ENCODE assay signal across 27 mouse cellular contexts in genomic region chr3:143862531-143862930, GRCm38 (mm10).
DNase-seq lines count a peak whose midpoint lies in the region; ATAC-seq and TF ChIP-seq lines count a peak whose summit lies in the region.
"Had no signal": no experiment of that assay in that cellular context is flagged by ENCODE, and none has a peak within 500 bp of the region (broad histone marks: within the 10 kb centered on the region; RNA-seq: fewer than 3 reads in every experiment).

No protein-coding gene starts in this region.

- H3K4me2 ChIP-seq in intestine, embryonic 16.5 days (ENCODE audit: low read depth, low read length): no peak overlapping the region
- no peak overlapping the region for H3K4me2 ChIP-seq in intestine, embryonic 15.5 days (replicated peaks)
- no peak overlapping the region for H3K4me2 ChIP-seq in lung, embryonic 14.5 days
- H3K4me2 ChIP-seq in limb, embryonic 11.5 days (ENCODE audit: low read depth, severe bottlenecking): no peak overlapping the region
- H3K4me2 ChIP-seq in neural tube, embryonic 14.5 days (ENCODE audit: low read depth, low read length): no peak overlapping the region
- H3K4me2 ChIP-seq: embryonic facial prominence, embryonic 13.5 days; forebrain, embryonic 12.5 days; heart, embryonic 11.5 days; liver, embryonic 15.5 days had no signal

- no peak for TF ChIP-seq CTCF in lung, embryonic 14.5 days (IDR thresholded peaks at IDR 0.05; ENCODE audit: low read depth)

- H3K4me3 ChIP-seq in intestine, embryonic 16.5 days (ENCODE audit: low read length): no peak overlapping the region
- no peak overlapping the region for H3K4me3 ChIP-seq in intestine, embryonic 15.5 days (replicated peaks)
- no peak overlapping the region for H3K4me3 ChIP-seq in lung, embryonic 14.5 days (ENCODE audit: low read depth, low read length)
- no peak overlapping the region for H3K4me3 ChIP-seq in limb, embryonic 11.5 days (ENCODE audit: low read depth, low read length)
- no peak overlapping the region for H3K4me3 ChIP-seq in neural tube, embryonic 14.5 days (ENCODE audit: low read depth, low read length)
- H3K4me3 ChIP-seq: embryonic facial prominence, embryonic 13.5 days; erythroblast, embryonic 14.5 days; forebrain, embryonic 12.5 days; gastrocnemius, adult 2 months; layer of hippocampus, adult 2 months; liver, embryonic 15.5 days; midbrain, embryonic 10.5 days had no signal

- H3K27ac ChIP-seq in intestine, embryonic 16.5 days (ENCODE audit: low read length): 0 out of 2 replicates have a peak overlapping the region, but pooled peaks have one; percentile 7
- H3K27ac ChIP-seq in intestine, embryonic 15.5 days: no peak overlapping the region
- no peak overlapping the region for H3K27ac ChIP-seq in lung, embryonic 14.5 days (ENCODE audit: low read depth)
- H3K27ac ChIP-seq in limb, embryonic 11.5 days (replicated peaks; ENCODE audit: low read depth, low read length): no peak overlapping the region; the same call in 1 of the 2 replicates
- H3K27ac ChIP-seq in neural tube, embryonic 14.5 days (ENCODE audit: low read depth, low read length): no peak overlapping the region; the same call in 1 of the 2 replicates
- H3K27ac ChIP-seq: embryonic facial prominence, embryonic 13.5 days; forebrain, embryonic 12.5 days; gastrocnemius, adult 2 months; hindbrain, postnatal 0 days; layer of hippocampus, adult 2 months; liver, embryonic 15.5 days; macrophage; midbrain, embryonic 10.5 days had no signal

- H3K9me3 ChIP-seq in intestine, embryonic 16.5 days (ENCODE audit: control insufficient read depth, low read length): no peaks in the 10 kb centered on the region
- no peaks in the 10 kb centered on the region for H3K9me3 ChIP-seq in intestine, embryonic 15.5 days
- H3K9me3 ChIP-seq in lung, embryonic 14.5 days (ENCODE audit: low read depth, low read length): no peaks in the 10 kb centered on the region
- no peaks in the 10 kb centered on the region for H3K9me3 ChIP-seq in limb, embryonic 11.5 days (ENCODE audit: control insufficient read depth, low read length)
- no peaks in the 10 kb centered on the region for H3K9me3 ChIP-seq in neural tube, embryonic 14.5 days (ENCODE audit: control insufficient read depth, low read length)
- H3K9me3 ChIP-seq: embryonic facial prominence, embryonic 13.5 days; forebrain, embryonic 12.5 days; liver, embryonic 15.5 days; midbrain, embryonic 10.5 days had no signal

- peak; percentile 8 for DNase-seq in lung, embryonic 14.5 days
- DNase-seq in lung, postnatal 10 days: no peak
- DNase-seq in limb, embryonic 11.5 days (ENCODE audit: low spot score): peak; percentile 40
- DNase-seq in MN1 (ENCODE audit: low spot score): no peak
- DNase-seq: B cell, adult 2 months; cerebellum, adult 18-20 months; cerebellum, postnatal 14 days; embryo, embryonic 11 days; gastrocnemius, adult 2 months; kidney, adult 9 months; liver; right cerebral cortex, postnatal 4 days; thymus, postnatal 14 days had no signal

- WGBS in intestine, embryonic 16.5 days: 48% methylated on average over 11 of the region's 11 CpGs
- 40% methylated on average over 11 of the region's 11 CpGs for WGBS in intestine, embryonic 15.5 days
- 42% methylated on average over 11 of the region's 11 CpGs for WGBS in lung, embryonic 14.5 days
- 36% methylated on average over 11 of the region's 11 CpGs for WGBS in limb, embryonic 11.5 days
- WGBS in neural tube, embryonic 14.5 days: 45% methylated on average over 11 of the region's 11 CpGs

- H3K36me3 ChIP-seq in intestine, embryonic 16.5 days (ENCODE audit: control insufficient read depth, insufficient read depth, low read length): no peaks in the 10 kb centered on the region
- no peaks in the 10 kb centered on the region for H3K36me3 ChIP-seq in intestine, embryonic 15.5 days
- H3K36me3 ChIP-seq in lung, embryonic 14.5 days (ENCODE audit: insufficient read depth): no peaks in the 10 kb centered on the region
- H3K36me3 ChIP-seq in limb, embryonic 11.5 days (ENCODE audit: control insufficient read depth, insufficient read depth, low read length): no peaks in the 10 kb centered on the region
- H3K36me3 ChIP-seq in neural tube, embryonic 14.5 days (ENCODE audit: control insufficient read depth, insufficient read depth, low read length): no peaks in the 10 kb centered on the region
- H3K36me3 ChIP-seq: embryonic facial prominence, embryonic 13.5 days; forebrain, embryonic 12.5 days; G1E; liver, embryonic 15.5 days; midbrain, embryonic 10.5 days had no signal

- H3K4me1 ChIP-seq in intestine, embryonic 16.5 days (ENCODE audit: control insufficient read depth, insufficient read depth, low read length): peaks cover 7% of the 10 kb centered on the region
- no peaks in the 10 kb centered on the region for H3K4me1 ChIP-seq in intestine, embryonic 15.5 days (replicated peaks)
- H3K4me1 ChIP-seq in lung, embryonic 14.5 days (ENCODE audit: insufficient read depth): no peaks in the 10 kb centered on the region; the same call in 1 of the 2 replicates
- peaks cover 5% of the 10 kb centered on the region; the same call in 1 of the 2 replicates for H3K4me1 ChIP-seq in limb, embryonic 11.5 days (ENCODE audit: control insufficient read depth, insufficient read depth, low read length)
- no peaks in the 10 kb centered on the region for H3K4me1 ChIP-seq in neural tube, embryonic 14.5 days (ENCODE audit: control insufficient read depth, insufficient read depth, low read length)
- H3K4me1 ChIP-seq: liver, embryonic 15.5 days; midbrain, embryonic 10.5 days had no signal

- no peak overlapping the region for H3K9ac ChIP-seq in intestine, embryonic 16.5 days (ENCODE audit: low read depth, low read length)
- no peak overlapping the region for H3K9ac ChIP-seq in intestine, embryonic 15.5 days
- H3K9ac ChIP-seq in lung, embryonic 14.5 days: no peak overlapping the region
- no peak overlapping the region for H3K9ac ChIP-seq in limb, embryonic 11.5 days (ENCODE audit: low read length)
- no peak overlapping the region for H3K9ac ChIP-seq in neural tube, embryonic 14.5 days (replicated peaks; ENCODE audit: low read depth, low read length)
- H3K9ac ChIP-seq: embryonic facial prominence, embryonic 13.5 days; forebrain, embryonic 12.5 days; liver, embryonic 15.5 days had no signal

- no peaks in the 10 kb centered on the region for H3K27me3 ChIP-seq in intestine, embryonic 16.5 days (replicated peaks; ENCODE audit: control insufficient read depth, insufficient read depth, low read length)
- no peaks in the 10 kb centered on the region for H3K27me3 ChIP-seq in intestine, embryonic 15.5 days (replicated peaks)
- no peaks in the 10 kb centered on the region for H3K27me3 ChIP-seq in lung, embryonic 14.5 days (ENCODE audit: insufficient read depth, low read length)
- H3K27me3 ChIP-seq in limb, embryonic 11.5 days (ENCODE audit: control insufficient read depth, insufficient read depth, low read length): no peaks in the 10 kb centered on the region
- no peaks in the 10 kb centered on the region for H3K27me3 ChIP-seq in neural tube, embryonic 14.5 days (ENCODE audit: control insufficient read depth, insufficient read depth, low read length)
- H3K27me3 ChIP-seq: CH12.LX; embryonic facial prominence, embryonic 13.5 days; forebrain, embryonic 12.5 days; liver, embryonic 15.5 days had no signal

- ATAC-seq in intestine, embryonic 16.5 days: no peak
- no peak for ATAC-seq in intestine, embryonic 15.5 days
- ATAC-seq in lung, embryonic 14.5 days (ENCODE audit: insufficient read depth): no peak
- ATAC-seq in limb, embryonic 11.5 days (ENCODE audit: insufficient number of reproducible peaks, low FRiP score, low TSS enrichment, low read depth): no peak
- ATAC-seq in neural tube, embryonic 14.5 days (ENCODE audit: low read depth): peak; percentile 19; the same call in 1 of the 2 replicates
- ATAC-seq: hindbrain, postnatal 0 days had no signal

Comparison
In these comparisons a context has a peak if more than half of its experiments do, and no peak if none do; other contexts are left out.
1. DNase-seq: peak in lung, embryonic 14.5 days (single experiment) and limb, embryonic 11.5 days (single experiment); none in lung, postnatal 10 days (single experiment) and MN1 (single experiment).